Mouse (Mus musculus) cortical plate, adult 2 months (tissue): ENCODE measurements at regions not wholly inside any gene's neighbourhood (a gene's known extent, or its start where the extent isn't known, plus 50 kb on each side); places are given as distances from the start of the nearest gene placed in this dataset.
"Not testable (repeated sequence)": the region's sequence is repeated elsewhere in the genome, so short reads cannot be mapped to it uniquely, and the experiment has no call there.

Source experiments
- H3K27ac ChIP-seq: fragments of 200-500 bp; 2 replicates; pipeline ENCODE4 v1.5.1; 2012; ENCODE audit warnings: low read length, control low read depth, inconsistent platforms; ENCODE audit not compliant: insufficient read depth
- H3K4me1 ChIP-seq: fragments of 200-500 bp; 2 replicates; pipeline ENCODE4 v1.6.1; 2011; ENCODE audit warnings: low read length; ENCODE audit not compliant: control insufficient read depth, insufficient read depth
- H3K4me3 ChIP-seq: fragments of 200-500 bp; 2 replicates; pipeline ENCODE4 v1.5.1; 2011; ENCODE audit warnings: mild to moderate bottlenecking, low read length, control low read depth; ENCODE audit not compliant: insufficient read depth
- CTCF ChIP-seq: fragments of 200-500 bp; IDR thresholded peaks from 2 replicates; pipeline ENCODE4 v1.5.1; 2011; ENCODE audit warnings: mild to moderate bottlenecking, control low read depth, low read length; ENCODE audit not compliant: insufficient read depth; ENCODE audit errors: extremely low read depth
- POLR2A ChIP-seq: fragments of 200-500 bp; IDR thresholded peaks from 2 replicates; pipeline ENCODE4 v1.6.1; 2011; ENCODE audit warnings: mild to moderate bottlenecking, low read length, control low read depth; ENCODE audit not compliant: insufficient read depth; ENCODE audit errors: extremely low read depth

DNA sequence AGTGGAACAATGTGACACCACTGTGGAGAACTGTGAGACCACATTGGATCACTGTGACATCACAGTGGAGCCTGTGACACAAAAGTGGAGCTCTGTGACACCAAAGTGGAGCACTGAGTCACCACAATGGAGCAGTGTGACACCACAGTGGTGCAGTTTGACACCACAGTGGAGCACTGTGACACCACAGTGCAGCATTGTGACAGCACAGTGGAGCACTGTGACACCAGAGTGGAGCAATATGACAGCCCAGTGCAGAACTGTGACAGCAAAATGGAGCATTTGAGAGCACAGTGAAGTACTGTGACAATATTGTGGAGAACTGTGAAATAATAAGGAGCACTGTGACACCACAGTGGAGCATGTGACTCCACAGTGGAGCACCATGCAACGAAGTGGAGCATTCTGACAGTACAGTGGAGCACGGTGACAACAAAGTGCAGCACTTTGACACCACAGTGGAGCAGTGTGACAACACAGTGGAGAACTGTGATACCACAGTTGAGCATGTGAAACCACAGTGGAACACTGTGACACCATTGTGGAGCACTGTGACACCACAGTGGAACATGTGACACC lies 105.0 kb upstream of the Vmn1r2 start:
- Histone ChIP-seq H3K4me3 (no peak overlapping the region), H3K27ac (no peak overlapping the region), H3K4me1 (no peaks in the 10 kb centered on the region)
- TF ChIP-seq POLR2A = no peak
- TF ChIP-seq CTCF = no peak

DNA sequence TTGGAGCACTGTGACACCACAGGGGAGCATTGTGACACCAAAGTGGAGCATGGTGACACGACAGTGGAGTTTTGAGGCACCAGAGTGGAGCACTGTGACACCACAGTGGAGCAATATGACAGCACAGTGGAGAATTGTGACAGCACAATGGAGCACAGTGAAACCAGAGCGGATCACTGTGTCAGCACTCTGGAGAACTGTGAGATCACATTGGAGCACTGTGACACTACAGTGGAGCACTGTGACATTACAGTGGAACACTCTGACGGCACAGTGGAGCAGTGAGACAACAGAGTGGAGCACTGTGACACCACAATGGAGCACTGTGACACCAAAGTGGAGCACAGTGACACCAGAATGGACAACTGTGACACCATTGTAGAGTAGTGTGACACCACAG lies 103.2 kb upstream of the Vmn1r2 start:
- Histone ChIP-seq H3K4me3 (no peak overlapping the region), H3K27ac (no peak overlapping the region), H3K4me1 (no peaks in the 10 kb centered on the region)
- TF ChIP-seq CTCF (no peak), POLR2A (no peak)

DNA sequence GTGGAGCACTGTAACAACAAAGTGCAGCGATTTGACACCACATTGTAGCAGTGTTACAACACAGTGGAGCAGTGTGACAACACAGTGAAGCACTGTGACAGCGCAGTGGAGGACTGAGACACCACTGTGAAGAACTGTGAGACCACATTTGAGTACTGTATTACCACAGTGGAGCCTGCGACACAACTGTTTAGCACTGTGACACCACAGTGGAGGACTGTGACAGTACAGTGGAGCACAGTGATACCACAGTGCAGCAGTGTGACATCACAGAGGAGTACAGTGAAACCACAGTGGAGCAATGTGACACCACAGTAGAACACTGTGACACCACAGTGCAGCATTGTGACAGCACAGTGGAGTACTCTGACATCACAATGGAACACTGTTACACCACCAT lies 102.5 kb upstream of the Vmn1r2 start:
- Histone ChIP-seq H3K27ac (no peak overlapping the region), H3K4me1 (no peaks in the 10 kb centered on the region), H3K4me3 (no peak overlapping the region)
- no peak for TF ChIP-seq CTCF
- no peak for TF ChIP-seq POLR2A

DNA sequence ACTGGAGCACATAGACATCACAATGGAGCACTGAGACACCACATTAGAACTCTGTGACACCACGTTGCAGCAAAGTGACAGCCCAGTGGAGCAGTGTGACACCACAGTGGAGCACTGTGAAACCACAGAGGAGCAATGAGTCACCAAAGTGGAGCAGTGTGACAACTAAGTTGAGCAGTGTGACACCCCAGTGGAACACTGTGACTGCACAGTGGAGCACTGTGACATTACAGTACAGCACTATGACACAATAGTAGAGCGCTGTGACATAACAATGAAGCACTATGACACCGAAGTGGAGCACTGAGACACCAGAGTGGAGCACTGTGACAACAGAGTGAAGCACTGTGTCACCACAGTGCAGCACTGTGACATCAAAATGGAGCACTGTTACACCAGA lies 101.8 kb upstream of the Vmn1r2 start:
- not testable (repeated sequence) for H3K4me1 ChIP-seq, H3K4me3 ChIP-seq, H3K27ac ChIP-seq

DNA sequence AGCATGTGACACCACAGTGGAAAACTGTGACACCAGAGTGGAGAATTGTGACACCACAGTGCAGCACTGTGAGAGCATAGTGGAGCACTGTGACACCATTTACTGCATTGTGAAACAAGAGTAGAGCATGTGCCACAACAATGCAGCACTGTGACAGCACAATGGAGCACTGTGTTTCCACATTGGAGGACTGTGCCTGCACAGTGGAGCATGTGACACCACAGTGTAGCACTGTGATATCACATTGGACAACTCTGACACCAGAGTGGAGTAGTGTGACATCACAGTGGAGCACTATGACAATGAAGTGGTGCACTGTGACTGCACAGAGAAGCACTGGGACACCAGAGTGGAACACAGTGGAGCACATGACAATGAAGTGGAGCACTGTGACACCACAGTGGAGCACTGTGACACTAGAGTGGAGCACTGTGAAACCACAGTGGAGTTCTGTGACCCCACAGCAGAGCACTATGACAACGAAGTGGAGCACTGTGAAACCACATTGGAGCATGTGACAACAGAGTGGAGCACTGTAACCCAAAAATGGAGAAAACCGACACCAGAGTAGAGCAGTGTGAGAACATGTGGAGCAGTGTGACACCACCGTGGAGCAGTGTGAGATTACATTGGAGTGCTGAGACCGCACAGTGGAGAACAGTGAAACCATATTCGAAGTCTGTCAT lies 100.9 kb upstream of the Vmn1r2 start:
- no peak overlapping the region for H3K4me3 ChIP-seq
- no peak for TF ChIP-seq CTCF
- no peak for TF ChIP-seq POLR2A

DNA sequence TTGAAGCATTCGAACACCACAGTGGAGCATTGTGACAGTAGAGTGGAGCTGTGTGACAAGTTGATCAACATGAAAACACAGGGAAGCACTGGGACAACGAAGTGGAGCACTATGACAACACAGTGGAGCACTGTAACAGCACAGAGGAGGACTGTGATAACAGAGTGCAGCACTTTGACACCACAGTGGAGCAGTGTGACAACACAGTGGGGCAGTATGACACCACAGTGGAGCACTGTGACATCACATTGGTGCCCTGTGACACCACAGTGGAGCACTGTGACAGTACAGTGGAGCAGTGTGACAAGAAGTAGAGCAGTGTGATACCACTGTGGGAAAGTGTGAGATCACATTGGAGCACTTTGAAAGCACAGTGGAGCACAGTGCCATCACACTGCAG lies 99.9 kb upstream of the Vmn1r2 start:
- H3K27ac ChIP-seq = no peak overlapping the region
- H3K4me1 ChIP-seq = no peaks in the 10 kb centered on the region
- TF ChIP-seq CTCF (no peak), POLR2A (no peak)
- H3K4me3 ChIP-seq = no peak overlapping the region

More for the DNA sequence above, 100.9 kb upstream of the Vmn1r2 start:
- Histone ChIP-seq H3K4me1 (no peaks in the 10 kb centered on the region), H3K27ac (no peak overlapping the region)

DNA sequence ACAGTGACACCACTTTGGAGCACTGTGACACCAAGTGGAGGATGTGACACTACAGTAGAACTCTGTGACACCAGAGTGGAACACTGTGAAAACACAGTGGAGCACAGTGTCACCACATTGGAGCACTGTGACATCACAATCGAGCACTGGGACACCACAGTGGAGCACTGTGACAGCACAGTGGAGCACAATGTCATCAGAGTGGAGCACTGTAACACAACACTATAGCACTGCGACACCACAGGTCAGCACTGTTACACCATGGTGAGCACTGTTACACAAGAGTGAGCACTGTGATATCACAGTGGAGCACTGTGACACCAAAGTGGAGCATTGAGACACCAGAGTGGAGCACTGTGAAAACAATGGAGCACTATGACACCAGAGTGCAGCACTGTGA lies 99.5 kb upstream of the Vmn1r2 start:
- Histone ChIP-seq H3K4me3 (no peak overlapping the region), H3K27ac (no peak overlapping the region), H3K4me1 (no peaks in the 10 kb centered on the region)
- TF ChIP-seq CTCF = no peak
- TF ChIP-seq POLR2A = no peak

DNA sequence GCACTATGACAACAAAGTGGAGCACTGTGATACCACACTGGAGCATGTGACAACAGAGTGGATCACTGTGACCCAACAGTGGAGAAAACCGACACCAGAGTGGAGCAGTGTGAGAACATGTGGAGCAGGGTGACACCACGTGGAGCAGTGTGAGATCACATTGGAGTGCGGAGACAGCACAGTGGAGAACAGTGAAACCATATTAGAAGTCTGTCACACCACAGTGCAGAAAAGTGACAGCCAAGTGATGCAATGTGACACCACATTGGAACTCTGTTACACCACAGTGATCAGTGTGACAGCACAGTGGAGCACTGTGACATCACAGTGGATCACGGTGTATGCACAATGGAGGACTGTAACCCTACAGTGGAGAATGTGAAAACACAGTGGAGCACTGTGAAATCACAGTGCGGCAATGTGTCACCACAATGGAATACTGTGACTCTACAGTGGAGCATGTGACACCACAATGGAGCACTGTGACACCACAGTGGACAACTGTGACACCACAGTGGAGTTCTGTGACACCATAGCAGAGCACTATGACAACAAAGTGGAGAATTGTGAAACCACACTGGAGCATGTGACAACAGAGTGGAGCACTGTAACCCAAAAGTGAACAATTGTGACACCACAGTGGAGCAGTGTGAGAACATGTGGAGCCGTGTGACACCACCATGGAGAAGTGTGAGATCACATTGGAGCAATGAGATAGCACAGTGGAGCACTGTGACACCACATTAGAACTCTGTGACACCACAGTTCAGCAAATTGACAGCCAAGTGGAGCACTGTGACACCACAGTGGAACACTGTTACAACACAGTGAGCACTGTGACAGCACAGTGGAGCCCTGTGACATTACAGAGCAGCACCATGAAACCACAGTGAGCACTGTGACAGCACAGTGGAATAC lies 98.6 kb upstream of the Vmn1r2 start:
- Histone ChIP-seq H3K4me3 (no peak overlapping the region), H3K27ac (no peak overlapping the region), H3K4me1 (no peaks in the 10 kb centered on the region)
- TF ChIP-seq POLR2A (no peak), CTCF (no peak)

DNA sequence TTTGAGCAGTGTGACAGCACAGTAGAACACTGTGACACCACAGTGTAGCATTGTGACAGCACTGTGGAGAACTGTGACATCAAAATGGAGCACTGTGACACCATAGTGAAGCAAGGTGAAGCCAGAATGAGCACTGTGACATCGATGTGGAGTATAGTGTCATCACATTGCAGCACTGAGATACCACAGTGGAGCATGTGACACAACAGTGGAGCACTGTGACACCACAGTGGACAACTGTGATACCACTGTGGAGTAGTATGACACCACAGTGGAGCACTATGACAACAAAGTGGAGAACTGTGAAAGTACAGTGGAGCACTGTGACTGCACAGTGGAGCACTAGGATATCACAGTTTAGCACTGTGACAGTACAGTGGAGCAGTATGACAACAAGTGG lies 97.8 kb upstream of the Vmn1r2 start:
- H3K4me1 ChIP-seq = no peaks in the 10 kb centered on the region

DNA sequence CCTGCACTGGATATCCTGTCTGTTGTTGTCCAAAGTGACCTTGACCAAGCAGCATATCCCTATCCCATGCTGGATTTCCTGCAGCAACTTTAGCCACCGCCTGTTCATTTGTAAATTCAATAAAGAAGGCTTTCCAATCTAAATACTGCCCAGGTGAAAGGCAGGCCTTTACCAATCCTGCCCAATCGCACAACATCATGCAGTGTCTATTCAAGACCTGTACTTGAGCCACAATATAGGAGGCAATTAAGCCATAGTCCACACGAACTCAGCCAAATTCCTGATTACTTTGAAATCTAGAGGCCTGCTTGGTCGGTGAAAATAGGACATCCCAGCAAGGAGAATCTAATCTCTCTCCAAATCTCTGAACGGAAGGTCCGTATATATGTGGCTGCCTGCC lies 95.8 kb upstream of the Vmn1r2 start:
- not testable (repeated sequence) for H3K27ac ChIP-seq, H3K4me1 ChIP-seq, H3K4me3 ChIP-seq

More for the DNA sequence above, 97.8 kb upstream of the Vmn1r2 start:
- H3K4me3 ChIP-seq = no peak overlapping the region
- H3K27ac ChIP-seq = no peak overlapping the region
- TF ChIP-seq CTCF (no peak), POLR2A (no peak)
